Mouse (Mus musculus): ENCODE measurements around the gene Tom1l2.

- TF ChIP-seq CTCF (IDR thresholded peaks at IDR 0.05) (no peak), EP300 (IDR thresholded peaks at IDR 0.05) (no peak)
Measured at GRCm38 (mm10) chr11:60309875-60310274, 42.8 kb downstream of the Tom1l2 start.
